1 mouse cellular context compared by ENCODE assay signal in genomic region chr9:55255056-55255455, GRCm38 (mm10).
TF ChIP-seq lines count a peak whose summit lies in the region.

No protein-coding gene starts in this region.

TF ChIP-seq in CH12.LX, 34 proteins besides CTCF, POLR2A, EP300 and RAD21:
- TF ChIP-seq TCF12 (IDR thresholded peaks at IDR 0.05; ENCODE audit: low read depth, low read length) = no peak
- no peak for TF ChIP-seq HCFC1 (IDR thresholded peaks at IDR 0.05; ENCODE audit: low read depth, low read length)
- TF ChIP-seq JUND (conservative IDR thresholded peaks at IDR 0.05; ENCODE audit: low read depth, low read length) = no peak
- no peak for TF ChIP-seq KAT2A (IDR thresholded peaks at IDR 0.05; ENCODE audit: insufficient replicate concordance, low read length)
- peak; percentile 56; the same call in 1 of the 2 replicates for TF ChIP-seq MEF2A (IDR thresholded peaks at IDR 0.05; ENCODE audit: borderline replicate concordance, low read depth, low read length)
- peak; percentile 69; the same call in 1 of the 2 replicates for TF ChIP-seq MAFK (IDR thresholded peaks at IDR 0.05; ENCODE audit: insufficient replicate concordance, low read length)
- no peak for TF ChIP-seq ELF1 (IDR thresholded peaks at IDR 0.05; ENCODE audit: low read depth, low read length)
- TF ChIP-seq TBP (conservative IDR thresholded peaks at IDR 0.05; ENCODE audit: low read depth, low read length) = no peak
